Mouse (Mus musculus) CH12.LX (cell line): ENCODE measurements around the gene Zbtb38. TPM values are rescaled to one million over a fixed set of nuclear protein-coding genes. Genes with fewer than 3 reads are reported as not detected.

Source experiments
- DNase-seq: peaks from one replicate; pipeline ENCODE4 v3.0.0-alpha.2; 2013; ENCODE audit errors: extremely low read depth
- H3K27ac ChIP-seq: 2 replicates; pipeline ENCODE4 v1.5.1; 2012; ENCODE audit warnings: low read depth, mild to moderate bottlenecking, control low read depth, moderate library complexity; ENCODE audit not compliant: insufficient read depth
- H3K27me3 ChIP-seq: replicated peaks from 2 replicates; pipeline ENCODE3; 2012; ENCODE audit warnings: inconsistent platforms
- H3K36me3 ChIP-seq, 2 experiments: replicated peaks in 1 of 2; 2 replicates each; pipeline versions ENCODE3 to v1.6.1; 2012; ENCODE audit warnings: inconsistent platforms in 1 of 2, low read length in 1 of 2, mild to moderate bottlenecking in 1 of 2, mixed read lengths in 1 of 2, moderate library complexity in 1 of 2; ENCODE audit not compliant: control insufficient read depth in 1 of 2, insufficient read depth in 1 of 2
- H3K4me1 ChIP-seq, 2 experiments: 2 replicates each; pipeline ENCODE4 v1.6.1; 2012; ENCODE audit warnings: inconsistent platforms in 1 of 2, moderate library complexity in 1 of 2; ENCODE audit not compliant: insufficient read depth in 2 of 2, control insufficient read depth in 1 of 2
- H3K4me2 ChIP-seq: 2 replicates; pipeline ENCODE4 v1.6.1; 2012; ENCODE audit warnings: low read depth, mild to moderate bottlenecking, control low read depth; ENCODE audit not compliant: poor library complexity, insufficient read depth, severe bottlenecking
- H3K4me3 ChIP-seq, 3 experiments: fragments of 150-350 bp in 1 of 3; sonication (generic) in 1 of 3; replicated peaks in 1 of 3; 2 replicates each; pipeline versions ENCODE3 to v1.5.1; 2011 to 2012; ENCODE audit warnings: low read depth in 2 of 3, low read length in 2 of 3, mild to moderate bottlenecking in 2 of 3, moderate library complexity in 2 of 3, control low read depth in 1 of 3, improper control_type of control experiment in 1 of 3, inconsistent platforms in 1 of 3, mixed read lengths in 1 of 3; ENCODE audit not compliant: poor library complexity in 1 of 3
- H3K79me2 ChIP-seq: replicated peaks from 2 replicates; pipeline ENCODE4 v1.6.1; 2012; ENCODE audit warnings: mild to moderate bottlenecking, moderate library complexity; ENCODE audit not compliant: control insufficient read depth, poor library complexity, insufficient read depth, severe bottlenecking; ENCODE audit errors: extremely low read depth
- H3K9ac ChIP-seq: 2 replicates; pipeline ENCODE4 v1.6.1; 2012; ENCODE audit warnings: low read depth, mild to moderate bottlenecking, control low read depth, moderate library complexity; ENCODE audit not compliant: insufficient read depth
- H3K9me3 ChIP-seq: replicated peaks from 2 replicates; pipeline ENCODE3; 2012; ENCODE audit warnings: low read length, inconsistent platforms, mixed read lengths
- BHLHE40 ChIP-seq: IDR thresholded peaks from 2 replicates; pipeline ENCODE4 v1.6.1; 2011; ENCODE audit warnings: mild to moderate bottlenecking, low read depth, low read length, improper control_type of control experiment
- CTCF ChIP-seq, 2 experiments: IDR thresholded peaks in 1 of 2; conservative IDR thresholded peaks in 1 of 2; 2 replicates each; pipeline ENCODE4 v1.5.1; 2011 to 2012; ENCODE audit warnings: low read depth in 2 of 2, low read length in 2 of 2, improper control_type of control experiment in 1 of 2, inconsistent platforms in 1 of 2, mild to moderate bottlenecking in 1 of 2, moderate library complexity in 1 of 2
- EP300 ChIP-seq: IDR thresholded peaks from 2 replicates; pipeline ENCODE4 v1.6.1; 2011; ENCODE audit warnings: low read length, improper control_type of control experiment
- ETS1 ChIP-seq: conservative IDR thresholded peaks from 2 replicates; pipeline ENCODE4 v1.6.1; 2012; ENCODE audit warnings: low read depth, mild to moderate bottlenecking, inconsistent platforms, low read length, improper control_type of control experiment, moderate library complexity
- GABPA ChIP-seq: IDR thresholded peaks from 2 replicates; pipeline ENCODE4 v1.6.1; 2012; ENCODE audit warnings: low read depth, low read length, improper control_type of control experiment, inconsistent platforms; ENCODE audit not compliant: insufficient replicate concordance
- HCFC1 ChIP-seq: IDR thresholded peaks from 2 replicates; pipeline ENCODE4 v1.6.1; 2012; ENCODE audit warnings: low read depth, mild to moderate bottlenecking, inconsistent platforms, low read length, improper control_type of control experiment
- KAT2A ChIP-seq: IDR thresholded peaks from 2 replicates; pipeline ENCODE4 v1.6.1; 2012; ENCODE audit warnings: low read length, improper control_type of control experiment, inconsistent platforms; ENCODE audit not compliant: insufficient replicate concordance
- MAX ChIP-seq: IDR thresholded peaks from 2 replicates; pipeline ENCODE4 v1.6.1; 2011; ENCODE audit warnings: low read length, improper control_type of control experiment
- MXI1 ChIP-seq: IDR thresholded peaks from 2 replicates; pipeline ENCODE4 v1.6.1; 2011; ENCODE audit warnings: mild to moderate bottlenecking, low read depth, low read length, improper control_type of control experiment
- MYC ChIP-seq: IDR thresholded peaks from 2 replicates; pipeline ENCODE4 v1.6.1; 2011; ENCODE audit warnings: low read depth, mild to moderate bottlenecking, improper control_type of control experiment, low read length
- POLR2A ChIP-seq: IDR thresholded peaks from 2 replicates; pipeline ENCODE4 v1.6.1; 2011; ENCODE audit warnings: low read depth, mild to moderate bottlenecking, improper control_type of control experiment, low read length
- RAD21 ChIP-seq: IDR thresholded peaks from 2 replicates; pipeline ENCODE4 v1.6.1; 2011; ENCODE audit warnings: low read depth, mild to moderate bottlenecking, low read length, improper control_type of control experiment, moderate library complexity
- SIN3A ChIP-seq: IDR thresholded peaks from 2 replicates; pipeline ENCODE4 v1.6.1; 2012; ENCODE audit warnings: low read length, improper control_type of control experiment, inconsistent platforms
- SMC3 ChIP-seq: IDR thresholded peaks from 2 replicates; pipeline ENCODE4 v1.6.1; 2011; ENCODE audit warnings: low read depth, low read length, improper control_type of control experiment
- TBP ChIP-seq: conservative IDR thresholded peaks from 2 replicates; pipeline ENCODE4 v1.6.1; 2011; ENCODE audit warnings: low read depth, low read length, improper control_type of control experiment
- UBTF ChIP-seq: IDR thresholded peaks from 2 replicates; pipeline ENCODE4 v1.6.1; 2012; ENCODE audit warnings: low read depth, mild to moderate bottlenecking, inconsistent platforms, low read length, improper control_type of control experiment, moderate library complexity
- USF2 ChIP-seq: conservative IDR thresholded peaks from 2 replicates; pipeline ENCODE4 v1.6.1; 2011; ENCODE audit warnings: low read depth, low read length, improper control_type of control experiment
- ZMIZ1 ChIP-seq: IDR thresholded peaks from 2 replicates; pipeline ENCODE4 v1.6.1; 2012; ENCODE audit warnings: low read depth, mild to moderate bottlenecking, inconsistent platforms, low read length, improper control_type of control experiment
- dilution Hi-C: fragments of 300-500 bp; cut with MboI; formaldehyde crosslinking; loops from 2 replicates; pipeline ENCODE4 v1.14.3; 2020; ENCODE audit warnings: low sequenced_read_pairs; ENCODE audit not compliant: extremely low pct_unique_long_range_greater_than_20kb, extremely low pct_ligation_motif_present
- in situ Hi-C: fragments of 300-500 bp; cut with MboI; formaldehyde crosslinking; loops from 3 replicates; pipeline ENCODE4 v1.14.3; 2019; ENCODE audit warnings: low sequenced_read_pairs, low pct_ligation_motif_present, low pct_unique_long_range_greater_than_20kb, mixed read lengths
- polyA plus RNA-seq: library from polyadenylated mRNA; unstranded; fragments of >175 nt; gene quantifications from 2 replicates; pipeline ENCODE4 v1.2.1, GENCODE M21; 2012; ENCODE audit warnings: low read depth; ENCODE audit not compliant: insufficient read length
- total RNA-seq, 2 experiments: library from RNA; depleted of rRNA; stranded (reverse); fragments of 300-350 nt in 1 of 2; fragments of >200 nt in 1 of 2; gene quantifications; 2 replicates each; pipeline ENCODE4 v1.2.3; 2012 to 2014

Gene Zbtb38
- total and polyA plus RNA-seq, 3 experiments: 51.7 to 102 (median 68.8) TPM

DNA sequence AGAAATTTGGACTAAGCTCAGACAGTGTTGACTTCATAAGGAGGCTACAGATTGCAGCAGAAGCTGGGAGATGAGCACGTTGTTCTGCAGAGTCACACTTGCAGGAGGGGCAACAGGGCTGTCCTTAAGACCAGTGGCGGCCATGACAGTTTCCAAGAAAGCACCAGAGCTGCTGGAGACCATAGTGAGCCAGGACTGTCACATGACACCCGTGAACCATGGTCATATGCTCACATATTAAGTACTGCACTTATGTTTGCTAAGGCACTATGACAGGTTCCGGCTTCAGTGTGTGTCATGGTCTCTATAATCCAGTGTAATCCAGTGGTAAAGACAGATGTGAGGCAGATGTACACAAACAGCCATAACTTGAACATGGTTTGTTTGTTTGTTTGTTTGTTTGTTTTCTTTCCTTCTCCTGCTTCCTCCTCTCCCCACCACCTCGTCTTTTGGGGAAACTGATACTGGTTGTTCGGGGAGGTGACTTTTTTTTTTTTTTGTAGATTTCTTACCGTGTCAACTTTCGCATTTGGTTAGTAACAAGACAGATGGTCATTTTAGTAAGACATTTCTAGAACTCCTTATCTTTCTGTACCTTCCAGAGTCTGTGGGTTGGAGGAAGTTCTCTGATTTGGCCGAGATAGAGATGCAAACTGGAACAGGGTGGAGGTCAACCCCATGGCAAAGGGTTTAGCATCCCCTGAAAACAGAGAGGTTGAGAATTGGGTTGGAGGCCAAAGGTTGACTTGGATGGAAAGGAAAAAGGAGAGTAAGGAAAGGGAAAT, 11.4 kb upstream of the Zbtb38 start:
- H3K9ac ChIP-seq: no peak overlapping the region
- H3K79me2 ChIP-seq: no peaks in the 10 kb centered on the region; the same call in 1 of the 2 replicates
- in situ Hi-C loops: no loop called here
- peaks cover 4% of the 10 kb centered on the region for H3K9me3 ChIP-seq
- H3K4me1 ChIP-seq: peaks cover 0 to 9% of the 10 kb centered on the region in 2 experiments; a peak in 3 of 4 replicates
- dilution Hi-C loops: no loop called here
- no peak overlapping the region for H3K4me3 ChIP-seq
- no peak overlapping the region for H3K27ac ChIP-seq
- DNase-seq: no peak
- no peaks in the 10 kb centered on the region for H3K27me3 ChIP-seq
- TF ChIP-seq CTCF (conservative IDR thresholded peaks at IDR 0.05 in 1 of 2, IDR thresholded peaks at IDR 0.05 in 1 of 2; ENCODE audit: low read depth in 2 of 2, low read length in 2 of 2): no peak
- peaks cover 0 to 8% of the 10 kb centered on the region in 2 experiments for H3K36me3 ChIP-seq
- no peak overlapping the region for H3K4me2 ChIP-seq

DNA sequence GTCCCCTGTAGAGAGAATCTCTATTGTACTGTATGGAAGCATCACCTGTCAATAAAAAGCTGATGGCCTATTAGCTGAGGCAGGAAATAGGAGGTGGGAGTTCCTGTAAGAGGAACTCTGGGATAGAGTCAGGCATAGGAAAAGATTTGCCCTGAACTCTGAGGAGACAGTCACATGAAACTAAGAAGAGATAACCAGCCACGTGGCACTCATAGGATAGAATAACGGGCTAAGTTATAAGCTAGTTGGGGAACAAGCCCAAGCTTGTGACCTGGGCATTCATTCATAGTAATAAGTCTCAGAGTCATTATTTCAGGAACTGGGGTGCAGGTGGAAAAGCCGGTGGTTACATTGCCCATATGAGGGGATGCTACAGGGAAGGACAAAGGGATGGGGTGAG, 10.4 kb upstream of the Zbtb38 start:
- dilution Hi-C loops: no loop called here
- H3K27ac ChIP-seq: no peak overlapping the region
- no peaks in the 10 kb centered on the region; the same call in 1 of the 2 replicates for H3K79me2 ChIP-seq
- H3K9ac ChIP-seq: no peak overlapping the region
- no peak overlapping the region for H3K4me2 ChIP-seq
- H3K27me3 ChIP-seq: no peaks in the 10 kb centered on the region
- peaks cover 0 to 4% of the 10 kb centered on the region in 2 experiments for H3K36me3 ChIP-seq
- TF ChIP-seq GABPA: no peak
- TF ChIP-seq TBP: no peak
- no peak for TF ChIP-seq EP300
- TF ChIP-seq CTCF (conservative IDR thresholded peaks at IDR 0.05 in 1 of 2, IDR thresholded peaks at IDR 0.05 in 1 of 2; ENCODE audit: low read depth in 2 of 2, low read length in 2 of 2): no peak
- no peak for TF ChIP-seq HCFC1
- TF ChIP-seq MAX: no peak
- TF ChIP-seq UBTF: no peak
- TF ChIP-seq USF2: no peak
- TF ChIP-seq ETS1: no peak
- TF ChIP-seq RAD21: no peak
- no peak for TF ChIP-seq ZMIZ1
- TF ChIP-seq SMC3: no peak
- TF ChIP-seq SIN3A: no peak
- TF ChIP-seq MXI1: no peak
- TF ChIP-seq BHLHE40: no peak
- TF ChIP-seq KAT2A: no peak
- TF ChIP-seq POLR2A: no peak
- no peak for TF ChIP-seq MYC
- H3K9me3 ChIP-seq: peaks cover 4% of the 10 kb centered on the region
- DNase-seq: no peak
- in situ Hi-C loops: no loop called here
- peaks cover 5 to 19% of the 10 kb centered on the region in 2 experiments; a peak in 3 of 4 replicates for H3K4me1 ChIP-seq
- no peak overlapping the region for H3K4me3 ChIP-seq
